Mouse (Mus musculus) liver, embryonic 13.5 days (tissue): Measurements from ENCODE around the gene Mbnl1. TPM values are rescaled to one million over a fixed set of nuclear protein-coding genes. Genes with fewer than 3 reads are reported as not detected.

ENCODE experiments used
- ATAC-seq: fragments of 200-750 bp; cut with Nextera tagmentation; 2 replicates; pipeline ENCODE4 v1.8.0; 2017; ENCODE audit warnings: low read depth, mild to moderate bottlenecking, moderate number of reproducible peaks, moderate library complexity
- DNase-seq: peaks from one replicate; pipeline ENCODE4 v3.0.0; 2022
- H3K27ac ChIP-seq: fragments of 300-500 bp; sonication (generic); 2 replicates; pipeline ENCODE4 v1.5.1; 2015; ENCODE audit warnings: moderate library complexity, mild to moderate bottlenecking, inconsistent platforms
- H3K27me3 ChIP-seq: fragments of 300-500 bp; sonication (generic); 2 replicates; pipeline ENCODE4 v1.6.1; 2015; ENCODE audit warnings: mild to moderate bottlenecking, inconsistent platforms
- H3K36me3 ChIP-seq: fragments of 300-500 bp; sonication (generic); 2 replicates; pipeline ENCODE4 v1.6.1; 2015; ENCODE audit warnings: mild to moderate bottlenecking, inconsistent platforms
- H3K4me1 ChIP-seq: fragments of 300-500 bp; sonication (generic); replicated peaks from 2 replicates; pipeline ENCODE4 v1.6.1; 2015; ENCODE audit warnings: inconsistent platforms
- H3K4me2 ChIP-seq: fragments of 300-500 bp; sonication (generic); 2 replicates; pipeline ENCODE4 v1.6.1; 2015; ENCODE audit warnings: inconsistent platforms, mild to moderate bottlenecking, moderate library complexity
- H3K4me3 ChIP-seq: fragments of 300-500 bp; sonication (generic); replicated peaks from 2 replicates; pipeline ENCODE4 v1.5.1; 2015; ENCODE audit warnings: mild to moderate bottlenecking, inconsistent platforms
- H3K9ac ChIP-seq: fragments of 300-500 bp; sonication (generic); 2 replicates; pipeline ENCODE4 v1.6.1; 2015; ENCODE audit warnings: mild to moderate bottlenecking, inconsistent platforms
- H3K9me3 ChIP-seq: fragments of 300-500 bp; sonication (generic); replicated peaks from 2 replicates; pipeline ENCODE4 v1.6.1; 2016; ENCODE audit warnings: inconsistent platforms
- WGBS: fragments of 180-500 bp; shearing (Covaris S2); methylation state at CpG from one replicate; pipeline ENCODE4 v1.1.7; 2015; ENCODE audit not compliant: insufficient replicate concordance; 5-methylcytosine and 5-hydroxymethylcytosine counted together
- polyA plus RNA-seq: library from polyadenylated mRNA; unstranded; fragments of >200 nt; fragmentation: Nextera tagmentation; extraction: Ambion mirVana; gene quantifications from 2 replicates; pipeline ENCODE4 v1.2.1, GENCODE M21; 2015

Mbnl1 gene
- polyA plus RNA-seq, 1 experiment from 2014 or later, result 123 TPM

DNA sequence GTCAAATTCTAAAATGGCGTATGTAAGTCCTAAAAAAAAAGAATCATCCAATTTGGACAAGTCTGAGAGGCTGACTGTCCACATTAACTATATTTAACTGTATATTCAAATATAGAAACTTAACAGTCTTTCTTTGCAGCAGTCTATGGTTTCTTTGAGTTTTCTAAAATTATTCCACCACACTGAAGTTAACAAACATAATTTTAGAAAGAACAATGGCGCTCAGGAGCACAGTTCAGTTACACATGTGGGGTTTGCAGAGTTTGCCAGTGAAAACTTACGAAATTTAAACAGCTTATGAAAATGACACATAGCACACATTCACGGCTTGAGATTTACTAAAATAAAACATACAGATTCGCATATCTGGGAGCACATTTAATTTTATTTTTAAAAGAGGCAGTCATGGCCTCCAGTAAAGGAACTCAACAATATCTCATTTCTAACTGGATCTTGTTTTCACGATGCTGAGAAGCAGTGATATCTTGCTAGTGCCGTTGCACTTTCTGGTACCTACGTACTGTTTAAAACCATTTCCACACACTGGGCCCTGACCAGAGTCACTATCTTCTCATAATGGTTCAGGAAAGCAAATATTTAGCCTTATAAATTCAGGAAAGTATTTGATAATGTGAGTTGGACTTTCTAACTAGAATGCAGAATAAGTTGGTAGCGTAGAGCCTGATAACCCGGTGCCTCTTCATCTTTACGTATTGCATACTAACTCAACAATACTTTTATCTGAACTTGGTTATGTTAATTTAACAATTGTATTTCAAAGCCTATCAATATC, 1.4 kb downstream of the Mbnl1 start:
- ATAC-seq (peak; percentile 49; the same call in 1 of the 2 replicates), DNase-seq (peak; percentile 29)
- Histone ChIP-seq H3K4me1 (peaks cover 37% of the 10 kb centered on the region), H3K27me3 (no peaks in the 10 kb centered on the region), H3K4me3 (peak overlapping the region; percentile 55), H3K27ac (peak overlapping the region; percentile 72), H3K9me3 (no peaks in the 10 kb centered on the region), H3K36me3 (no peaks in the 10 kb centered on the region), H3K4me2 (peak overlapping the region; percentile 65), H3K9ac (peak overlapping the region; percentile 68)
- WGBS, result 21% methylated on average over 11 of the region's 11 CpGs

DNA sequence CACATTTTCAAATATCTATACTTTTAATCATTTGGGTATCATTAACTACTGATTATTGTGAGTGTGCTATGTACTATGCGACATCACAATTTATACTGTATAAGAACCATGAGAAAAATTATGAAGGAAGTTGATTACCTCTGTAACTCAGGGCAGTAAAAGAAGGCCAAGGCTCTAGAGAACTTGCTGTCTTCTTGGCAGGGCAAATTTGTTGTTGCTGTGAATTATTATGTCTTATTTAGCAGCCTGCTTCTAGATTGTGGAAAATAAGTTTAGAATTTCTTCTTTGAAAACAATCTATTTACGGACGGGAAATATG, 2.0 kb downstream of the Mbnl1 start:
- Histone ChIP-seq H3K9ac (peak overlapping the region; percentile 68), H3K36me3 (no peaks in the 10 kb centered on the region), H3K4me2 (peak overlapping the region; percentile 62), H3K4me1 (peaks cover 34% of the 10 kb centered on the region), H3K9me3 (no peaks in the 10 kb centered on the region), H3K27ac (peak overlapping the region; percentile 79), H3K27me3 (no peaks in the 10 kb centered on the region), H3K4me3 (peak overlapping the region; percentile 55)
- ATAC-seq (no peak), DNase-seq (no peak)
- WGBS, result 42% methylated on average over 3 of the region's 3 CpGs

DNA sequence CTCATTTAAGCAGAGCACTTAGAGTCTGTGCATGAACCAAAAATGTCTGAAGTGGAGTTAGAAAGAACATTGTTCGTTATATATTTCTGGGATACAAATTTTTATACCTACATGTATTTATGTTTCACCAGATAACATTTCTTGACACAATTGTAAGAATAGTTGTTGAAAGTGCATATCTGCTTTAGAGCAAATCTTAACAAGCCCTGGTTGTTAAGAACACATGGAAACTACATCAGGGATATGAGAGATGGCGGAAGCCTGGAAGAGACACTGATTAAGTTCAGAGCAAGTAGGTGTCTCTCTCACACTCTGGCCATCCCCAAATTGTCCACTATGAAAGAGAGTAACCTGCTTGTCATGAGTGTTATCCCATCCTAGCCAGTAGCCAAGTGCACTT, 2.4 kb downstream of the Mbnl1 start:
- Histone ChIP-seq H3K4me3 (peak overlapping the region; percentile 55), H3K9ac (peak overlapping the region; percentile 68), H3K4me2 (peak overlapping the region; percentile 62), H3K27ac (peak overlapping the region; percentile 79), H3K4me1 (peaks cover 30% of the 10 kb centered on the region), H3K9me3 (no peaks in the 10 kb centered on the region), H3K36me3 (no peaks in the 10 kb centered on the region), H3K27me3 (no peaks in the 10 kb centered on the region)
- DNase-seq (no peak), ATAC-seq (no peak)
- 68% methylated on average over 2 of the region's 2 CpGs for WGBS

DNA sequence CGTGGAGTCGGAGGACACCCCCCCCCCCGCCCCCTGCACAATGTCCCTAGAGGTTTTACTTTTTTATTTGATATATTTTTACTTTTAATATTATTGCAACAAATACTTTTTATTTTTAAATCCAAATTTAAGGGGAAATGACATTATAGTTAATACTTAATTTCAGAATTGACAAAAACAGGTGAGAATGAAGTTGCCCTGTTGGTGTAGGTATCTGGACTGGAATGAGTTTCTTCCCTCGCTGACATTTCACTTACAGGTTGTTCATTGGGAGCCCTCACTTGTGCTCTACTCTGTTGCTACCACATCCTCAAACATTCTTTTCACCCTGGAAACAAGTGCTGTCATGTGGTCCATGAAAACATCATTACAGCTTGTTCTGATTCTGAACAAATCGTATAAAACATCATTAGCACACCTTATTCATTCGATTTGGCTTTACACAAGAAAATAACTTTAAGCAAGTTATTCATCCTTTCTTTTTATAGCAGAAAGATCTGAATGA, 4.2 kb downstream of the Mbnl1 start:
- H3K36me3 ChIP-seq, result 0 out of 2 replicates have a peak, but pooled peaks cover 3% of the 10 kb centered on the region
- no peaks in the 10 kb centered on the region for H3K27me3 ChIP-seq
- no peak overlapping the region for H3K27ac ChIP-seq
- WGBS, result 89% methylated on average over 6 of the region's 6 CpGs
- H3K4me2 ChIP-seq, result no peak overlapping the region
- no peak for DNase-seq
- peaks cover 33% of the 10 kb centered on the region for H3K4me1 ChIP-seq
- no peaks in the 10 kb centered on the region for H3K9me3 ChIP-seq
- H3K9ac ChIP-seq, result no peak overlapping the region
- ATAC-seq, result no peak
- no peak overlapping the region for H3K4me3 ChIP-seq

DNA sequence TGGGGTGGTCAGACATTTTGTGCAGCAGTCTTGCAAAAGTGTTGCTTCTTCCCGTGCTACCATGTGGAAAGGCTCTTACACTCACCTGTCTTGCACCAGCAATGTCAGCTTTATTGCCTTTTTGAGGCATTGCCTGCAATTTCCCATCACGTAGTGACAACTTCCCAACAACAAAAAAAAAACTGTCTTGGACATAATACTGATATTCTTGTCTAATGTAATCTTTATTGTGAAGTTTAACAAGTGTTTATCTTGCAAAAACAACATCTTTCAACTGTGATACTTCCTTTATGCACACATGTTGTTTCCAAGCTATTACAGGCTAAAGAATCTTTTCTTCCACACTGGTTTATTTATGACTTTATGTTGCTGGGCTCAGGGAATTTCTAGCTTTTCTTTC, 5.8 kb downstream of the Mbnl1 start:
- Histone ChIP-seq H3K9ac (no peak overlapping the region), H3K4me1 (peaks cover 39% of the 10 kb centered on the region), H3K27me3 (no peaks in the 10 kb centered on the region), H3K9me3 (no peaks in the 10 kb centered on the region), H3K36me3 (0 out of 2 replicates have a peak, but pooled peaks cover 4% of the 10 kb centered on the region), H3K4me3 (no peak overlapping the region), H3K4me2 (no peak overlapping the region), H3K27ac (no peak overlapping the region)
- ATAC-seq, result no peak
- DNase-seq, result no peak
- WGBS, result 42% methylated on average over 2 of the region's 2 CpGs

DNA sequence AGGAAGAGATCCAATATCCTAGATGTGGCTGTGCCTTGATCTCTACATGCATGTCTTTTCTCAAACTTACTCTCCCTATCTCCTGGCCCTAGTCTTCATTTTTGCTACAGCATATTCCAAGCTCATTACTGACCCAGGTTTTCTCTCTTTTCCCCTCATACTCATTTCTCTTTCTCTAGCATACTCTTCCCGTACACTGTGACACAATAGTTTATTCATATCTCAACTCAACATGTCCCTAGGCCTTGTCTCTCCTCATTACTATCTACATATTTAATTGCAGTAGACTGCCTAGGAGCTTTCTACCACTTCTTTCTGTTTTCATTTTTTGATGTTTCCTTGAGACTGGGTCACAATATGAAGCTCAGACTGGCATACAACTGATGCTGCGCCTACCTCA, 8.1 kb downstream of the Mbnl1 start:
- no peaks in the 10 kb centered on the region for H3K9me3 ChIP-seq
- H3K27ac ChIP-seq, result peak overlapping the region; percentile 2; the same call in 1 of the 2 replicates
- H3K27me3 ChIP-seq, result no peaks in the 10 kb centered on the region
- no peak overlapping the region for H3K4me3 ChIP-seq
- H3K36me3 ChIP-seq, result 0 out of 2 replicates have a peak, but pooled peaks cover 4% of the 10 kb centered on the region
- peaks cover 43% of the 10 kb centered on the region for H3K4me1 ChIP-seq
- H3K4me2 ChIP-seq, result no peak overlapping the region
- 56% methylated on average over 2 of the region's 2 CpGs for WGBS
- no peak overlapping the region for H3K9ac ChIP-seq
- ATAC-seq, result no peak
- DNase-seq, result no peak

DNA sequence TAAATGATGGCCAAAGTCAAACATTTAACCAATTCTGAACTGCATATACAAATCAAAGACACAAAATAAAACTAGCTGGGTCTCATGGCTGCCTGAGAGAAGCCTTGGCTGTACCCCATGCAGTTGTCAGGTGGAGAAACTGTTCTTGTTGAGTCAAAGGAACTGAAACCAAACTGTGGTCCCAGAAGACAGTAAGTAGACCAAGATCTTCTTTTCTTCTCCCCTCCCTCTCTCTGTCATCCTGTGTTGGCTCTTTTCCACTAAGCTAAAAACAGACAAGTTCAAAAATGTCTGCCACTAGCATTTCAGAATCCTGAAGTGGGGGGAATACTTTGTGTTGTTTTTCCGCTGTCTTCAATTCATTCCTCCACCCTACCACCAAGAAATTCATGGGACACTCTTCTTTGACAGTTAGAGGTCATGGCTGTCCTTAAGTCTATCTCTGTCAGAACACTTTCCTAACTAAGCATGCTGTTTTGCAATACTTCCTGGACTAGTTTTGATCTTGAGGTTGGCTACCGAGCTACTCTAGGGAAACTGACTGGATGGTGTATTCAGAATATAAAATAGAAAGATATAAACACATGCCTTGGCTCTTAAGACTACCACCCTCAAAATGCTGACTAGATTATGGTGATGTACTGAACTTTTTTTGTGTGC, 9.2 kb downstream of the Mbnl1 start:
- Histone ChIP-seq H3K27ac (peak overlapping the region; percentile 48), H3K36me3 (0 out of 2 replicates have a peak, but pooled peaks cover 4% of the 10 kb centered on the region), H3K4me2 (no peak overlapping the region), H3K27me3 (no peaks in the 10 kb centered on the region), H3K4me1 (peaks cover 52% of the 10 kb centered on the region), H3K4me3 (no peak overlapping the region), H3K9ac (no peak overlapping the region), H3K9me3 (no peaks in the 10 kb centered on the region)
- whole genome bisulfite sequencing, result 73% methylated on average over 2 of the region's 2 CpGs
- no peak for DNase-seq
- no peak for ATAC-seq

DNA sequence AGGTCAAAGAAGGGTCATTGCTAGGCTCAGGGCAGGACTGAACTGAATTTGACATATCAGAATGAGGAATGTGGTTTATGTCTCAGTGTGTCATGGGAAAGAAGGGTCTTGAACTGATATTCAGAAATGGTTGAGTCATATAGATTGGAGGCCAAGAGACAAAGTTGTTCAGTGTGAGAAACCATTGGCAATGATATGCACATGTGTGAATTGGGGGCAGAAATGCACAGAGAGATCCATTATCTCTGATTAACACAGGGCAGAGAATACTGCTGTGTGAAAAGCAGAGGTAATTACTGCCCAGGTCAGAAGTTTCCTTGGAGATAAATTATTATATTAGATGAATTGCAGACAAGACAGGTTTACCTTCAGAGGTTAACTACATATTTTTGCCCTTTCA, 10.7 kb downstream of the Mbnl1 start:
- Histone ChIP-seq H3K4me1 (peaks cover 50% of the 10 kb centered on the region), H3K36me3 (0 out of 2 replicates have a peak, but pooled peaks cover 4% of the 10 kb centered on the region), H3K27ac (no peak overlapping the region), H3K4me2 (no peak overlapping the region), H3K4me3 (no peak overlapping the region), H3K9me3 (no peaks in the 10 kb centered on the region), H3K9ac (no peak overlapping the region), H3K27me3 (no peaks in the 10 kb centered on the region)
- peak; percentile 75; the same call in 1 of the 2 replicates for ATAC-seq
- no peak for DNase-seq

DNA sequence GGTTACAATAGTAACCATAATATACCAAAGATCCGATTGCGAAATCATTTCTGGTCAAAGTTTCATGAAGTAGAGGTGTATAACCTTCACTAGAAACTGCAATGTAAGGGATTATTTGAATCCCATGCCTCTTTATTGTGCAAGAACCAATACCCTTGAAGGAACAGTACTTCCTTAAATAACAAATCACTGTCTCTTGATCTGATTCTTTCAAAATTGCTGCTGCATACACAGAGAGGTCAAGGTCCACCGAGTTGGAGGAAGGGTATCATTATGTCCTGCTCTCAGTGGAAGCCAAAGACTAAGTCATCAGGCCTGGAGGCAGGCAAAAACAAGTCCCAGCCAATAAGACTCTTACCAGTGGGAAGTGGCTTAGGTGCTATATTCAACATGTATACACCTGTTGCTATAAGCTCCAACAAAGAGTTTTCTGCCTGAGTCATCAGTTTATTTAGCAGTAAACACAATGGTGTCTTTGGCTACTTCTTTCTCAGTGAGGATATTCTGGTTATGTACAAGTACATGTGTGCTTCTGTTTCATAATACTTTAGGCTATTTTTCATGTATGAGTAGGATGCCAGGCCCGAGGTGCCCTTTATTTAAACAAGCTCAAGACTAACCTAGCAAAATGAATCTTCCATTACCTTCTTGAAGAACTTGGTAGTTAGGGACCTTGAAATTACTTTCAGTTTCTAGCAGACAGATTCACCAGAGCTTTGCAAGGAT, 13.5 kb downstream of the Mbnl1 start:
- no peak overlapping the region for H3K9ac ChIP-seq
- H3K4me3 ChIP-seq, result no peak overlapping the region
- 0 out of 2 replicates have a peak, but pooled peaks cover 4% of the 10 kb centered on the region for H3K36me3 ChIP-seq
- no peaks in the 10 kb centered on the region for H3K9me3 ChIP-seq
- H3K27ac ChIP-seq, result peak overlapping the region; percentile 27; the same call in 1 of the 2 replicates
- ATAC-seq (no peak), DNase-seq (no peak)
- peaks cover 38% of the 10 kb centered on the region for H3K4me1 ChIP-seq
- no peaks in the 10 kb centered on the region for H3K27me3 ChIP-seq
- H3K4me2 ChIP-seq, result no peak overlapping the region
- 76% methylated on average over 4 of the region's 4 CpGs for WGBS

DNA sequence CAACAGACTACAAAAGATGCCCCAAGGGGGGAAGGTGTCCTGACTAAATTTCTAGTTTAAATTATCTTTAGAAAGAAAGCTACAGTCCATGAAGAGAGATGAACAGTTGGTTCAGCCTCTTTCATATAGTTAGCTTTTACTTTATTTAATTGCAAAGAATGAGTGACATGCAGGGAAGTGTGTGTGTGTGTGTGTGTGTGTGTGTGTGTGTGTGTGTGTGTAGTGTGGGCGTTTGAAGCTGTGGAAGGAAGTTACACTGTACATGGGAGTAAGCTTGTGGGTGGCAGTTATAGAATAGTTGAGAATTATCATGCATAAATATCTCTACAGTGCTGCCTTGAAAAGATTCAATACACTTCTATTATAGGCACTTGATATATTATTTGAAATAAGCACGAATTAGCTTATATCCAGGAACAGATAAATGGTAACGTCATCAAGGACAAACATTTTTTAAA, 14.1 kb downstream of the Mbnl1 start:
- H3K36me3 ChIP-seq, result 0 out of 2 replicates have a peak, but pooled peaks cover under 1% of the 10 kb centered on the region
- H3K9me3 ChIP-seq, result no peaks in the 10 kb centered on the region
- H3K4me3 ChIP-seq, result no peak overlapping the region
- no peak overlapping the region for H3K9ac ChIP-seq
- DNase-seq (no peak), ATAC-seq (no peak)
- peaks cover 33% of the 10 kb centered on the region for H3K4me1 ChIP-seq
- no peaks in the 10 kb centered on the region for H3K27me3 ChIP-seq
- no peak overlapping the region for H3K4me2 ChIP-seq
- 54% methylated on average over 3 of the region's 3 CpGs for WGBS
- H3K27ac ChIP-seq, result no peak overlapping the region

DNA sequence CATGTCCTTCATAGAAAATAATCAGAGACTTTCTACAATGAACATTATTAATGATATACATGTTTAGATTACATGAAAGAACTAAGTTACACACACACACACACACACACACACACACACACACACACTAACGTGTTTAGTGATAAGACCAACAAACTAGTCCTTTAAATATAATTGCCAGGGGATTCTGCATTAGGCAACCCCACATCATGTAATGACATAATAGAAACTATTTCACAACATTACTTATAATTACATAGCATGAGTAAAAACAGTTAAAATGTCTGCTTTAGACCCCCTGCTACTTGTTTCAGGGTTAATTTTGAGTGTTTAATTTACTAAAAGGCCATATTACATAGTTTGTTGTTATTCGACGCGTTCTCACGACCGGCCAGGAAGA, 16.9 kb downstream of the Mbnl1 start:
- DNase-seq, result no peak
- Histone ChIP-seq H3K9ac (no peak overlapping the region), H3K4me1 (peaks cover 14% of the 10 kb centered on the region), H3K27ac (no peak overlapping the region), H3K9me3 (no peaks in the 10 kb centered on the region), H3K27me3 (no peaks in the 10 kb centered on the region), H3K4me2 (no peak overlapping the region), H3K36me3 (no peaks in the 10 kb centered on the region), H3K4me3 (no peak overlapping the region)
- WGBS, result 92% methylated on average over 6 of the region's 6 CpGs
- ATAC-seq, result no peak
